Mouse (Mus musculus) bone marrow macrophage, adult 2 months (primary cell): ENCODE measurements around the gene Elk1. TPM values are rescaled to one million over a fixed set of nuclear protein-coding genes. Genes with fewer than 3 reads are reported as not detected.

Experiments used
- H3K27ac ChIP-seq: 2 replicates; pipeline ENCODE4 v1.5.1; 2012; ENCODE audit warnings: low read depth, low read length; ENCODE audit not compliant: insufficient read depth
- H3K4me1 ChIP-seq: 2 replicates; pipeline ENCODE4 v1.6.1; 2012; ENCODE audit warnings: low read length; ENCODE audit not compliant: control insufficient read depth, insufficient read depth
- H3K4me3 ChIP-seq: 2 replicates; pipeline ENCODE4 v1.5.1; 2012; ENCODE audit warnings: mild to moderate bottlenecking, low read length, moderate library complexity; ENCODE audit not compliant: insufficient read depth
- CTCF ChIP-seq: IDR thresholded peaks from 2 replicates; pipeline ENCODE4 v1.5.1; 2012; ENCODE audit warnings: low read depth, mild to moderate bottlenecking, low read length, moderate library complexity
- POLR2A ChIP-seq: IDR thresholded peaks from 2 replicates; pipeline ENCODE4 v1.6.1; 2012; ENCODE audit warnings: mild to moderate bottlenecking, low read depth, low read length, borderline replicate concordance
- polyA plus RNA-seq: library from polyadenylated mRNA; stranded (reverse); fragments of >200 nt; gene quantifications from 2 replicates; pipeline ENCODE4 v1.2.4, GENCODE M21; 2012; ENCODE audit not compliant: missing spikeins, insufficient read depth, insufficient read length

The Elk1 gene
- polyA plus RNA-seq, result 13.3 and 14.5 TPM in 2 replicates

GRCm38 (mm10) chrX:20950191-20950880 lies at the start of gene Elk1:
TSS of gene Elk1 (minus strand) at chrX:20950608.
- Histone ChIP-seq H3K4me1 (0 out of 2 replicates have a peak, but pooled peaks cover 2% of the 10 kb centered on the region), H3K4me3 (peak within 1 kb of the TSS; percentile 81), H3K27ac (peak within 1 kb of the TSS; percentile 8; the same call in 1 of the 2 replicates)
- TF ChIP-seq POLR2A (no peak), CTCF (no peak)

DNA sequence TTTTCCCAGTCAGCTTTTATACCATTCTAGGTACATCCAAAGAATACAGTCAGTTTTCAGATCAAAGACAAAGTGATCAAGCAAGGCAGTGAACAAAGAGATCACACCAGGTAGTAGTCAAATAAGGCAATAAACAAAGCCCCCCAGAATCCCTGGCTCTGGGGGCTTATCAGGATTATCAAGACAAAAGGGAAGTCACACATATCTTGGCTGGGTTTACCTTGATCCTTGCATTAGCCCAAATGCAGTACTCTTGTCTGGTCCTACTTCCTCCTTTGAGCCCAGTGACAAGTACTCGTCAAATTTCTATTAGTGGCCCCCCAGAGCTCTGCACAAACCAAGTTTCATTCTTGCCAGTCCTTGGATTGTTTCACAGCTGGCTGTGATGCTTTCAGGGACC lies 30.5 kb upstream of the Elk1 start:
- no peak overlapping the region for H3K4me3 ChIP-seq
- TF ChIP-seq POLR2A (no peak), CTCF (no peak)

GRCm38 (mm10) chrX:20961477-20962378 lies 11.3 kb upstream of the Elk1 start, which contains the start of gene Uxt:
TSS of gene Uxt (minus strand) at chrX:20962017.
- TF ChIP-seq POLR2A (no peak), CTCF (no peak)
- H3K4me1 ChIP-seq, result no peaks in the 10 kb centered on the region; the same call in 1 of the 2 replicates
- H3K27ac ChIP-seq, result peak within 1 kb of the TSS; percentile 85
- H3K4me3 ChIP-seq, result peak within 1 kb of the TSS; percentile 82

More for the DNA sequence above, 30.5 kb upstream of the Elk1 start:
- no peaks in the 10 kb centered on the region for H3K4me1 ChIP-seq
- H3K27ac ChIP-seq, result no peak overlapping the region

GRCm38 (mm10) chrX:20946055-20946454 lies 4.4 kb downstream of the Elk1 start:
- H3K4me3 ChIP-seq, result no peak overlapping the region
- H3K27ac ChIP-seq, result no peak overlapping the region
- TF ChIP-seq POLR2A (no peak), CTCF (0 out of 2 replicates have a peak, but pooled peaks have one; percentile 9)
- H3K4me1 ChIP-seq, result peaks cover 4% of the 10 kb centered on the region; the same call in 1 of the 2 replicates

DNA sequence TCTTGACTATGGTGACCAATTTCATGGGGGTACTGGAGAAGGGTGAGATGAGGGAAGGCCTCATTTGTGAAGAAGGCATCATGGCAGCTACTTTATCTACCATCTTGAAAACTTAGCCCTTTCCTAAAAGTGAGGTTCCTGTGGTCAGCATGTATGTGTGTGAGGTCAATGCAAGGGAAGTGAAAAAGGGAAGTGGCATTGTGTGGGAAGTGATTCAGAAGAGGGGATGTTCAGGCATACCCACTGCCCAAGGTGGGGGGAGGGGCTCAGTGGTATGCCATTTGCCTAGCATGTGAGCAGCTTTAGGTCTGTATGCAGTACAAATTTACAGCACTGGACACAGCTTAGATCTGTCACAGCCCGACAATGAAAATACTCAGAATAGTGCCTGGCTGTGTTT lies 18.4 kb downstream of the Elk1 start:
- Histone ChIP-seq H3K4me3 (peak overlapping the region; percentile 7; the same call in 1 of the 2 replicates), H3K4me1 (peaks cover 35% of the 10 kb centered on the region), H3K27ac (peak overlapping the region; percentile 89)
- no peak for TF ChIP-seq POLR2A
- no peak for TF ChIP-seq CTCF

DNA sequence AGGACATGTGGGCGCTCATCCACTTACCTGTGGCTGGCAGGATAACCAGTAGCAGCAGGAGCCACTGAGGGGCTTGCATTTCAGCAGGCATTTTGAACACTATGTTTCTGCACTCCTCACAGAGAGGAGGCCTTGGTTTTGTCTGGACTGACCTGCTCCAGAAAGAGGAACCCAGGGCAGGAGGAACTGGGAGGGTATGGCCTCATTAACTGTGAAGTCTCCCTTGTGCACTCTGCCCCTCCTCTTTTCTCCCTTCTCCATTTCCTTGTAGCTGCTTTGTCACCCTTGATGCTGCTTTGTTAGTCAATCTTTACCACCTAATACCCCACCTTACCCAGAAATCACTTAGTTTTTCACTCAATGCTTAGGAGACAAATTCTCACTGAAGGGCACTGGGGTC lies 19.0 kb downstream of the Elk1 start, which contains the start of gene Cfp:
Gene Cfp (minus strand): TSS at position 192 of the 400 bp plus-strand sequence.
- Histone ChIP-seq H3K27ac (peak within 1 kb of the TSS; percentile 89), H3K4me3 (peak within 1 kb of the TSS; percentile 94), H3K4me1 (peaks cover 41% of the 10 kb centered on the region)
- no peak for TF ChIP-seq CTCF
- TF ChIP-seq POLR2A, result no peak

- H3K4me3 ChIP-seq, result peak overlapping the region; percentile 59
- peaks cover 48% of the 10 kb centered on the region for H3K4me1 ChIP-seq
- TF ChIP-seq CTCF, result no peak
- H3K27ac ChIP-seq, result peak overlapping the region; percentile 89
Observed at GRCm38 (mm10) chrX:20929859-20930258, 20.5 kb downstream of the Elk1 start.

DNA sequence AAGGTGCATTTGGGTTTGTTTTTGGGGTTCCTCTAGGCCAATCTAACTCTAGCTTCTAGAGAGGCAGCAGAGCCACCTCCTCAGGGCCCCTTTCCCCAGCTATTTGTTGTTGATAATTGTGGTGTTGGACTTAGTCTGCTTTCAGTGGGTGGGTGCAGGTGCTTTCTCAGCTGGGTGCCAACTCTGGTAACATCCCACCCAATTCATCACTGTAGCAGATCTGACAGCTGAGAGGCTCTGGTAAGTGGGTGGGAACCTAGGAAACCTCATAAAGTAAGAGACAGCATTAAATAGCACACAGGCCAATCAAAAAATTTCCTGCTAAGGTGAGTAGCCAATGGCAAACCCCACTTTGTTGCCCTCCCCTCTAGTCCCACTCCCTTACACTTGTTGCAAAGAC lies 25.4 kb downstream of the Elk1 start:
- Histone ChIP-seq H3K27ac (no peak overlapping the region), H3K4me1 (peaks cover 45% of the 10 kb centered on the region), H3K4me3 (no peak overlapping the region)
- TF ChIP-seq POLR2A (no peak), CTCF (no peak)

DNA sequence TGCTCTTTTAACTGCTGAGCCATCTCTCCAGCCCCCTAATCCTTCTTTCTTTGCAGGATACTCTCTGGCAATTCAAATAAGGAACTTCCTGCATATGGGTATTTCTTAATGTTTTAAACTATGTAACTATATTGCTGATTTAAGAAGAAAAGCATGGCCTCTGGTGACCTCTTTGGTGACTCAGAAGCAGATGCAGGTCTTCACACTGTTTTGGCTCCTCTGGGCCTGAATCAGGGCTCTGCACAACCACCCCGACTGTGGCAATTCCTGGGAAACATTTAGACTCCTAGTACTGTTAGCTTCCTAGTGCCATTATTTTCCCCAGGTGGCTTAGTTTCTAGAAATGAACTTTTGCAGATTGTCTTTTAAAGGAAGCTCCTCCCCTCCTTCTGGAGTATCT lies 26.9 kb downstream of the Elk1 start:
- no peak for TF ChIP-seq POLR2A
- no peak for TF ChIP-seq CTCF
- H3K27ac ChIP-seq, result peak overlapping the region; percentile 61
- no peak overlapping the region for H3K4me3 ChIP-seq

GRCm38 (mm10) chrX:20921366-20921765 lies 29.0 kb downstream of the Elk1 start:
- Histone ChIP-seq H3K27ac (no peak overlapping the region), H3K4me3 (no peak overlapping the region), H3K4me1 (peaks cover 21% of the 10 kb centered on the region)
- TF ChIP-seq POLR2A, result no peak
- TF ChIP-seq CTCF, result no peak

More for the DNA sequence above, 26.9 kb downstream of the Elk1 start:
- peaks cover 42% of the 10 kb centered on the region for H3K4me1 ChIP-seq
